Mouse (Mus musculus) gastrocnemius, postnatal 4 days (tissue): ENCODE results near the gene Entpd6. TPM values are rescaled to one million over a fixed set of nuclear protein-coding genes. Genes with fewer than 3 reads are reported as not detected.

Experiments used
- DNase-seq, 2 experiments: peaks; one replicate each; pipeline ENCODE4 v3.0.0; 2021 to 2022; ENCODE audit warnings: low spot score in 2 of 2, mixed read lengths in 2 of 2
- total RNA-seq, 2 experiments: library from RNA; stranded (reverse); gene quantifications; 2 replicates each; pipeline ENCODE4 v1.2.3; 2021

Gene Entpd6
- total RNA-seq, 2 experiments from 2014 or later: 9.9 to 10.0 TPM

DNA sequence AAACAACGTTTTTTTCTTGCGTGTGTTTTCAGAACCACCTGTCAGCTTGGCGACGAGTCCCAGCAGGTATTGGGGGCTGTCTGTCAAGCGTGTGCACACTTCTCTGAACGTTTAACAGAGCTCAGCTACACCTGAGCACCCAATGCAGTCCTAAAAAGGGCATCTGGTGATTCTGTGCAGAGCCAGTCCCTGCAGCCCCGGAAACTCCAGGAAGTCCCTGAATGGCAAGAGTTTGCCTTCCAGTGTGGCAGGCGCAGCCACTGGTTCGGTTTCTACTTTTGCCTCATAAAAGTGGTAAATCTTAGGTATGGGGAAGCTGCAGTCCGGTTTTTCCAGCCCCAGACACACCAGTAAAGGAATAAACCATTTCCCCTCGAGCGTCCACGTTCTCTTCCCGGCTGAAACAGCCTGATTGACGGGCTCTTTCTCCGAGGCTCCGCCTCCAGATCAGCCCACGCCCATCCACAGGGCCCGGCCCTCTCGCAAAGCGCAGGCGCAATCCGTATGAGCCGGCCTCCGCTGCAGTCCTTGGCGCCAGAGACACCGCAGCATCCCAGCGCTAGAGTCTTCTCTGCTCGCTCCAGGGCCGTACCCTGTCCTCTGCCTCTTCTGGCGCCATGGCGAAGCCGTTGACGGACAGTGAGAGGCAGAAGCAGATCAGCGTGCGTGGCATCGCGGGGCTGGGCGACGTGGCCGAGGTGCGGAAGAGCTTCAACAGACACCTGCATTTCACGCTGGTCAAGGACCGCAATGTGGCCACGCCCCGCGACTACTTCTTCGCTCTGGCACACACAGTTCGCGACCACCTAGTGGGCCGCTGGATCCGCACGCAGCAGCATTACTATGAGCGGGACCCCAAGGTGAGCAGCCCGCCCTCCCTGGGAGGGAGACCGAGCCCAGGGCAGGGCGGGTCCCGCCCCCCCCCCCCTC is 37.7 kb downstream of the Entpd6 start, which contains the start of gene Pygb:
Gene Pygb, plus strand, starts transcription at position 485 of the 930 bp plus-strand sequence.
- DNase-seq: peak; percentile 71 to 86

DNA sequence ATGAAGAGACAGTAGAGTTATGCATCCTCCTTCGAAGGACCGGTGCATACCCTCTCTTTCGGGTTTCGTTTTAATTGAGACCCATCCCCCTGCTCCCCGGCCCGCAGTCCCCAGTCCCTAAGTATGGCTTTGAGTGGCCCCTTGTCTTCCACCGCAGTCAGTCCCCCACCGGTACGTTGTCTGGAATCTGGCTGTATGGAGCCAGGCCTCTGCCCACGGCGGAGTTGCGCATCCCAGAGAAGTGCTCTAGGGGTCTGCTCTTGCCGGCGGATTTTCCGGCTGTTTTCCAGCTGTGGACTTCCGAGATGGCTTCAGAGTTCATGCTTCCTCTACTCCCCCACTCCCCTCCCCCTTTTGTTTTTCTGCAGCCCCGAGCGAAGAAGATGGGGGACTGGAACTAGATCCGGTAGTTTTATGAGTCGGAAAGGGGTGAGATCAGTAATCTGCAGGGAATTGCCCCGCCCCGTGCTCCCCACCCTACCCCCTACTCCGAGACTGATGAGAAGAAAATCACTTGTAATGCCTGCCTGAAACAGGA is 38.5 kb downstream of the Entpd6 start:
- DNase-seq: no peak

DNA sequence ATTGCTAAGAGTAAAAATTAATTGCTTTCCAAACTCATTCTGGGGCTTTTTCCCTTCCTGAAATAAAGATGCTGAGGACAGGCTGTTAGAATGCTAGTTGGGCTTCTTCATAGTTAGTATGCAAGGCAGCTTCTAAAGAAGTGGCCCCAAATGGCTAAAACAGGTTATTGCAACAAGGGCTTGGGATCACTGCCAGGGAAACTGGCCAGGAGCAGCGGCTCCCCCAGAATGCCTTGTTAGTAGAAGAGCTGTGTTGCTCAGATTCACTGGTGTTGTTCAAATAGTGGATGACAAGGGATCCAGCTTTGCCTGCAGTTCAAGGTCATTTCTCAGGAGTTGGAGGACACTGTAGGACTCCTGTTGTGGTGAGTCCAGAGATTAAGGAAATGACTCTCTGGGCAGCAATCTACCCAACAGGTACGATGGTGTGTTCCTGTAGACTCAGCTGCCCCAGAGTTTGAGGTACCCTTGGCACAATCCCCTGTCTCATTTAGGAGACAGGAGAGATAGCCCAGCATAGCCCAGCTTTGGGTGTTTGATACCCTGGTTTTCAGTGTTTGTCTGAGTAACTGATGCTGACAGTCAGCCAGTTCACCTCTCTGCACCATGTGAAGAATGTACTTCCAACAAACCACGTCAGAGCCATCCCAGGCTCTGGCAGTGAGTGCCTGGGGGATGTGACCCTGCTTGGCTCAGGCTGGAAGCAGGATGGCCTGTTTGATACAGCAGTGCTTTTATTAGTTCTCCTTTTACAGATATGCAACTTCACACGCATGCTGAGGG is 40.1 kb downstream of the Entpd6 start:
- peak; percentile 70 to 83 for DNase-seq

DNA sequence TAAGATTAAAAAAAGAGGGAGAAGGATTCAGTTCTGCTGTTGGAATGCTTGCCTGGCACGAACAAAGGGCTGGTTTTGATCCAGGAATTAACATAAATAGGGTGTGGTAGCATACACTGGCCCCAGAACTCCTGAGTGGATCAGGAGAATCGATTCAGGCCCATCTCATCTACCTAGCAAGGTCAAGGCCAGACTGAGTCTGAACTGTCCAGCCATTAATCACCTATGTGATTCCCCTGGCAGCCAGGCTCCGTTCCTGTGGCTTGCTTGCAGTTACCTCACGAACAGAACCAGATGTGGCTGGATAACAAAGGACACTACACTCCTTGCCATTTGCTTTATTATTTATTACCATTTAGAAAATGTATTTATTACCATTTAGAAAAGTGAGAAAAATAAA is 44.5 kb downstream of the Entpd6 start:
- DNase-seq: no peak

DNA sequence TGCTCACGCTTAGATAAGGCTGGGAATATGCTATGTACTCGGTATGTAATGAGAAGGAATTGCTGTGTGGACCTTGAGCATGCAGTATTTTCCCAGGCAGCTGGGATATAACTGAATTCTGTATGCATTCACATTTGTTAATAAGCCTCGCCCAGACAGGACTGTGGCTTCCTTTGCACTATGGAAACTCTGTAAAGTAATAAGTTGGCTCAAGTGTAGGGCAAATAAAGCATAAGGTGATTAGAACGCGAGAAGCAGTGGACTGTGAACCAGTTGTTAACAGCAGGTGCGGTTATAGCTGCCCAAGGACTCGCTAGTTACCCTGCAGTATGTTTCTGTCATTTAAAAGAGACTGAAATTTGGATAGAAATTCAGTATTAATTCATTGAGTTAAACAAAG is 49.2 kb downstream of the Entpd6 start:
- no peak for DNase-seq

DNA sequence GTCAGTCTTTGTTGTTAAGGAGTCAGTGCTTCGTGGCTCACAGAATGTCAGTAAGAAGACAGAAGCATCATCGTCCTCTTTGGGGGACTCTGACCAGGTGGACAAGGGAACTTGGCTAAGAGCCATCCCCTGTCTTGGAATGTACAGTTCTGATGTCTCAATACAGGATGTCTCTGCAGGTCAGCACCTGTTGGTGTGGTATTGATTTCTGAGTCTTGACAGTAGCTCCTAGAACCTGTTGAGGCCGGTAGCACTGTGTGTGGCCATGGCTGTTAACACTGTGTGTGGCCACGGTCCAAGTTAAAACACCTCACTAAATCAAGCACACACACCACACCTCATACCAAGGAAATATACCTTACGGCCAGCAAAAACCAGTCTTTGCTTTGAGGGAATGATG is 51.8 kb downstream of the Entpd6 start:
- DNase-seq: no peak

DNA sequence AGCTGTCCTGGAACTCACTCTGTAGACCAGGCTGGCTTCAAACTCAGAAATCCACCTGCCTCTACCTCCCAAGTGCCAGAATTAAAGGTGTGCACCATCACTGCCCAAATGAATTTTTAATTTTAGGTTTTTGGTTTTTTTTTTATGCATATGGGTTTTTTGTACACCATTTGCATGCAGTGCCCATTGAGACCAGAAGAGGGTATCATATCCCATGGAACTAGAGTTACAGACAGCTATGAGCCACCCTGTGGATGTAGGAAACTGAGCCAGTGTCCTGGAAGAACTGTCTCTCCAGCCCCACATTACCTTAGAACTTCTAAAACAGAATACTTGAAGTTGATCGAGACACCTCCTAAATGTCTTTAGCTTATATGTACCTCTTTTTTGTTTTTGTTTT is 54.2 kb downstream of the Entpd6 start:
- no peak for DNase-seq

DNA sequence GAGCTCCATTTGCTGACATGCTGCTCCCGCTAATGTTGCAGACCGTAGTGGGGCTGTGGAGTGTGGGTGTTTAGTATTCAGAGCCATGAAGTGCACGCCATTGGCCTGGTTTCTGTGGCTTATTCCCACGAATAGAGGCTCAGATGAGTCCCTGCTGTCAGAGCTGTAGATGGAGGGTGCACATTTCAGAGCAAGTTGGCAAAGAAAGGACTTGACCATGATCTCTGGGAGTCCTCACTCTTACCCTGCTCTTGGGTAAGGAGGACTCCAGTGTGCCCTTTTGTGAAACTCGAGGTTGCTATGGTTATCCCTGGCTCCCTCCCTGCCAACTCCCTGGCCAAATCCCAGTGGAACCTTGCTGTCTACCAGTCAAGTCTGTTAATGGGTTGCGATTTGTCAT is 59.5 kb downstream of the Entpd6 start:
- no peak for DNase-seq

DNA sequence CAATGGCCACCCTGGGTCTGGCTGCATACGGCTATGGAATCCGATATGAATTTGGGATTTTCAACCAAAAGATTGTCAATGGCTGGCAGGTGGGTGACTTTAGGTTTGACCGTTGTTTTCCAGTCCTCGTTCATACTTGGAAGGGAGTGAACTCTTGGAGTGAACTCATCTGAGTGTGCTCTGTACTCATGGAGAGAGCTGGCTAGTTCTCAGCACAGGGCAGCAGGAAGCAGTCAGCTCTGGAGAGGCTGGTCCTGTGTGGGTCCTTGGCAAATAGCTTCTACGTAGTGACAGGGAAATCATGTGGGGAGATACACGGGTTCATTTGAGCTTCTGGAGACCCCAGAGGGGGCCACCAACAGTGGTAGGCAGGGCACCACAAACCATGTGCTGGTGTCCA is 60.0 kb downstream of the Entpd6 start:
- DNase-seq: no peak

DNA sequence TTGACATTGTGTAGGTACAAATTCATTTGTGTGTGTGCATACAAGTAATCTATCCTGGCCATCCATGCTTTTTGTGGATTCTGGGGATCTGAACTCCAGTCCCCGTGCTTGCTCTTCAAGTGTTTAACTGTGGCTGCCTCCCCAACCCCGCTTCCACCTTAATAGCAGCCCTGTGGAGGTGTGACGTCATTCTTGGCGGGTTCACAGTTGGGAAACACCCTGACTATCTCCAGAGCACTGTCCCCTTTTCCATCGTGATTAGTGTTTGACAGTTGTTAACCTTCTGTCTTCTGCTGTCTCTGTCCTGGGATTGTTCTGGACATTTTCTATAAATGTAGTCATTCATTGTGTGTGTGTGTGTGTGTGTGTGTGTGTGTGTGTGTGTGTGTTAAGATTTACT is 61.8 kb downstream of the Entpd6 start:
- DNase-seq: no peak

DNA sequence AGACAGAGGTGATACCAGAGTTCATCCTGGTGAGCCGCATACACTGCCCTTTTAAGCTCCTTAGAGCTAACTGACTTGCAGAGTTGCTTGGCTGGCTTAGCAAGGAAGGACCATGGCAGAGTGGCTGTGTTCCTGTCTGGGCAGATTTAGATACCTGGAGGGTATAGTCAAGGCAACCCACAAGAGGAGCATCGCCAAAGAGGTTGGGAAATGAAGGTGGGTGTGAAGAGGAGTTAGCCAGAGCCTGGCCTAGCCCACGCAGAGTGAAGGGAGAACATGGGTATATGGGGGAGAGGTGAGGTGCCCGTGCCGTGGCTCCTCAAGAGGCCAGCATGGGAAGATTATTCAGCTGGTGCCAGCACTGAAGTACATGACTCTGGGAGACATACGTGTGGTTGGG is 64.0 kb downstream of the Entpd6 start:
- no peak for DNase-seq

DNA sequence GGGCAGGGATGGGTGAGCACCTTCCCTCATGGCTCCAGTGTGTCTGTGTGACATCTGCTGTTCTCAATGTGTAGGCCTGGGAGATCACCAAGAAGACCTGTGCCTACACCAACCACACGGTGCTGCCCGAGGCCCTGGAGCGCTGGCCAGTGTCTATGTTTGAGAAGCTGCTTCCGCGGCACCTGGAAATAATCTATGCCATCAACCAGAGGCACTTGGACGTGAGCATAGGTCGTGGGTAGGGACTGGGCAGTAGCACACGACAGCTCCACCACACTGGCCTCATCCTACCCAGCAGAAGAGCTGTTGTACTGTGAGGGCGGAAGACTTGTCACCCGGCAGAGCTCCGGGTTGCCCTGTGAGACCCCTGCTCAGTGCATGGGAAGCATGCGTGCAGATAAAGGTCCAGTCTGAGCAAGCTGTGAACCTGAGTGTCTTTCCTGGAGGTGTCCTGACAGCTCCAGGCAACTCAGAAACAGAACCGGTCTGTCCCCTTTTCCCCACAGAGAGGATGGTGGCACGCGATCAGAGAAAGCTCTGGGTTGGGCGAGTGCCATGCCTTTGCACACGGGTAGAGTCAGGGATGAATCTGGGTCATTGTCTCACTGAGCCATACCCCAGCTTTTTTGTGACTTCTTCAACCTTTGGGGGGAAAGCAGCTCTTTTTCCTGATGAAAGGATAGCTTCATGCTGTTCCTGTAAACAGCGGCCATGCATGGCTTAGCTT is 68.0 kb downstream of the Entpd6 start:
- DNase-seq: no peak

DNA sequence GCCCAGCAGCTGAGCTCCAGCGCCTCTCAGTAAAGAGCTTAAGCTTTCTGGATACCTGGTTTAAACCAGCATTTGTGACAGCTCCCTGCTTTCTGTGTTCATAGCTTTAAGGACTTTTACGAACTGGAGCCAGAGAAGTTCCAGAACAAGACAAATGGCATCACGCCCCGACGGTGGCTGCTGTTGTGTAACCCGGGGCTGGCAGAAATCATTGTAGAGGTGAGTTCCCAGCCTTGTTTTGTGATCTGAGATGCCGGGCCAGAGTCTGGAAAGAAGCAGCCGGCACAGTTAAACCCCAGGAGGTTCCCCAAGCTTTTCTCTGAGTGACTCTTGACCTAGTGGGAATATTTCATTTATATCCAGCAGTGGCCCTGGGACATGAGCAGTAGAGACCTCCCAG is 69.9 kb downstream of the Entpd6 start:
- no peak for DNase-seq

DNA sequence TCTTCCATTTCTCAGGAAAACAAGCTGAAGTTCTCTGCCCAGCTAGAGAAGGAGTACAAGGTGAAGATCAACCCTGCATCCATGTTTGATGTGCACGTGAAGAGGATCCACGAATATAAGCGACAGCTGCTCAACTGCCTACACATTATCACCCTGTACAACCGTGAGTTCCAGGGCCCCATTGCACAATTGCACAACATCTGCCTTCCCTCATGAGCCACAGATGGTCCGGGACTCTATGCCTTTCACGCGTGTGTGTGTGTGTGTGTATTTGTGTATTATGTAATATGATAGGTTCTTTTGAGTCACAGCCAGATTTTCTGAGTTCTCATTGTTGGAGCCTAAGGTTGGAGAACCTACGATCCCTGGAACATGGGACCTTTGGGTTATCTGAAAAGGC is 71.9 kb downstream of the Entpd6 start:
- DNase-seq: no peak

Other genes with a start within 250 kb of the Entpd6 start
- under 1 TPM; 0.54 to 0.56 TPM for gene Cst7, start 178.6 kb upstream of the Entpd6 start, total RNA-seq
- gene Apmap, start 140.5 kb upstream of the Entpd6 start, total RNA-seq: 10 to 100 TPM; 26.2 to 28.9 TPM
- 10 to 100 TPM; 21.1 to 22.5 TPM for gene Acss1, start 80.5 kb upstream of the Entpd6 start, total RNA-seq
- gene Vsx1, start 59.7 kb upstream of the Entpd6 start, total RNA-seq: not detected
- 10 to 100 TPM; 32.0 to 34.0 TPM for gene Pygb, start 37.7 kb downstream of the Entpd6 start, total RNA-seq
- gene Abhd12, start 155.7 kb downstream of the Entpd6 start, total RNA-seq: 10 to 100 TPM; 34.8 to 36.3 TPM
- 1 to 10 TPM; 5.7 to 7.7 TPM for gene Gins1, start 156.4 kb downstream of the Entpd6 start, total RNA-seq